Comparison of ENCODE assay signal across 23 mouse cellular contexts in genomic region chr7:139307056-139307455, GRCm38 (mm10).
"Had no signal": no experiment of that assay in that cellular context is flagged by ENCODE, and none has a peak within 500 bp of the region (broad histone marks: within the 10 kb centered on the region; RNA-seq: fewer than 3 reads in every experiment).

No protein-coding gene starts in this region.

- H3K36me3 ChIP-seq: heart, embryonic 13.5 days; heart, embryonic 15.5 days; hindbrain, embryonic 13.5 days; hindbrain, embryonic 15.5 days; limb, embryonic 13.5 days; limb, embryonic 15.5 days; liver, embryonic 12.5 days had no signal

- H3K27ac ChIP-seq: heart, embryonic 13.5 days; heart, embryonic 15.5 days; hindbrain, embryonic 13.5 days; hindbrain, embryonic 15.5 days; hindbrain, postnatal 0 days; limb, embryonic 13.5 days; limb, embryonic 15.5 days; liver, embryonic 12.5 days; liver, embryonic 14.5 days had no signal

- H3K4me1 ChIP-seq: liver, embryonic 12.5 days had no signal

- H3K4me3 ChIP-seq: heart, embryonic 13.5 days; heart, embryonic 15.5 days; hindbrain, embryonic 13.5 days; hindbrain, embryonic 15.5 days; limb, embryonic 13.5 days; limb, embryonic 15.5 days; liver, embryonic 12.5 days had no signal

- H3K9ac ChIP-seq: heart, embryonic 13.5 days; heart, embryonic 15.5 days; hindbrain, embryonic 13.5 days; hindbrain, embryonic 15.5 days; limb, embryonic 13.5 days; limb, embryonic 15.5 days; liver, embryonic 12.5 days; liver, embryonic 14.5 days had no signal

- H3K9me3 ChIP-seq: heart, embryonic 13.5 days; heart, embryonic 15.5 days; hindbrain, embryonic 13.5 days; hindbrain, embryonic 15.5 days; limb, embryonic 13.5 days; limb, embryonic 15.5 days; liver, embryonic 12.5 days had no signal

- H3K27me3 ChIP-seq: heart, embryonic 13.5 days; heart, embryonic 15.5 days; hindbrain, embryonic 15.5 days; limb, embryonic 13.5 days; limb, embryonic 15.5 days; liver, embryonic 12.5 days had no signal

- H3K4me2 ChIP-seq: heart, embryonic 11.5 days; heart, embryonic 13.5 days; heart, embryonic 15.5 days; hindbrain, embryonic 13.5 days; hindbrain, embryonic 15.5 days; limb, embryonic 13.5 days; limb, embryonic 15.5 days; liver, embryonic 12.5 days had no signal

- DNase-seq: gastrocnemius, postnatal 14 days; gastrocnemius, postnatal 36 days; heart, adult 18-20 months; heart, postnatal 14 days; heart, postnatal 36 days; kidney, adult 11 months; kidney, adult 8-10 months; kidney, postnatal 25 days; layer of hippocampus, adult 9-11 months; layer of hippocampus, postnatal 36 days; left cerebral cortex, postnatal 4 days; lung, adult 18-20 months had no signal

- ATAC-seq: hindbrain, postnatal 0 days; intestine, embryonic 16.5 days; liver, embryonic 12.5 days had no signal
